Comparison of ENCODE assay signal across 18 mouse cellular contexts in genomic region chr12:31179536-31179935, GRCm38 (mm10).
"Had no signal": no experiment of that assay in that cellular context is flagged by ENCODE, and none has a peak within 500 bp of the region (broad histone marks: within the 10 kb centered on the region; RNA-seq: fewer than 3 reads in every experiment).

No protein-coding gene starts in this region.

- DNase-seq: lung, postnatal 14 days; retina, postnatal 1 day; right cerebral cortex, postnatal 4 days; spleen, adult 18-20 months; thymus, adult 18-20 months; thymus, postnatal 14 days had no signal

- H3K27ac ChIP-seq: kidney, postnatal 0 days; left cerebral cortex, adult 2 months; limb, embryonic 10.5 days; liver, embryonic 15.5 days; lung, embryonic 15.5 days; macrophage; midbrain, embryonic 12.5 days; neural tube, embryonic 13.5 days had no signal

- H3K4me2 ChIP-seq: liver, embryonic 15.5 days; lung, embryonic 15.5 days; midbrain, embryonic 12.5 days; neural tube, embryonic 13.5 days had no signal

- H3K36me3 ChIP-seq: limb, embryonic 10.5 days; liver, embryonic 15.5 days; lung, embryonic 15.5 days; midbrain, embryonic 12.5 days; neural tube, embryonic 13.5 days had no signal

- H3K9me3 ChIP-seq: limb, embryonic 10.5 days; liver, embryonic 15.5 days; lung, embryonic 15.5 days; megakaryocyte, embryonic 14.5 days; midbrain, embryonic 12.5 days; neural tube, embryonic 13.5 days had no signal

- H3K4me1 ChIP-seq: liver, embryonic 15.5 days; megakaryocyte, embryonic 14.5 days; midbrain, embryonic 12.5 days had no signal

- H3K9ac ChIP-seq: liver, embryonic 15.5 days; lung, embryonic 15.5 days; midbrain, embryonic 12.5 days; neural tube, embryonic 13.5 days had no signal

- H3K27me3 ChIP-seq: liver, embryonic 15.5 days; lung, embryonic 15.5 days; megakaryocyte, embryonic 14.5 days; midbrain, embryonic 12.5 days; neural tube, embryonic 13.5 days had no signal

- H3K4me3 ChIP-seq: left cerebral cortex, adult 2 months; limb, embryonic 10.5 days; liver, embryonic 15.5 days; lung, embryonic 15.5 days; megakaryocyte, embryonic 14.5 days; midbrain, embryonic 12.5 days; neural tube, embryonic 13.5 days had no signal

- ATAC-seq: inflammation-experienced regulatory T-cells, adult 6 months; intestine, postnatal 0 days; midbrain, embryonic 16.5 days had no signal
